Mouse (Mus musculus): ENCODE data around the gene Foxo1. TPM values are rescaled to one million over a fixed set of nuclear protein-coding genes. Genes with fewer than 3 reads are reported as not detected.

The Foxo1 gene
- polyA plus RNA-seq, 1 experiment from 2014 or later, result 4.6 TPM

DNA sequence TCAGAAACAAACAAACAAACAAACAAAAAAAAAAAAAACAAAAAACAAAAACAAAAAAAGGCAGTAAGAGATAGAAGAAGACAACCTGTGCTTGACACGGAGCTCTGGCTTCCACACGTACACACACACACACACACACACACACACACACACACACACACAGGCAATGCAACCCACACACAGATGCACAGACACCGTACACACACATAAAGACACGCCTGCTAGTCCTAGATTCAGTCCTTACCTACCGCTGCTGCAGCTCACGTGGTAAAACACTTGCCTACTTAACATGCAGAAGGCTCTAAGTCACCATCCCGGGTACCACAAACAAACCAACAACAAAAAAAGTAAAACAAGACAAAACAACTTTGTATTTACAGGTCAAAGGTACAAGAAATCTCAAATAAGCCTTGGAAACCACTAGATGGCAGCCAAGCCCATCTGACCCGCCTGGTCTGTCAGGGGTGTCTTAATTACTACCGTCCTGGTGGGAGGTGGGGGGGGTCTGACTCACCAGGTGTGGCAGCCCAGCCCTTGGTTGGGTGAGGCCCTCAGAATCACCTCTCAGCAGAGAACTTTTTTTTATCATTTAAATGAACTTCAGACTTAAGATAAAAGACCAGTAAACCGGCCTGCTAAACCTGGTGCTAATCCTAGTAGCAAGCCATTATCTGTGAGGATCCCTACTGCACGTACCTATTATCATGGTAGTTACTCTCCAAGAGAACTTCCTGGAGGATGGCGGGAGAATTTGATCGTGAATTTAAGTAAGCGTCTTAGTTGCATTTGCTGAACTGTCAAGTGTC lies 14.3 kb upstream of the Foxo1 start:
- Histone ChIP-seq H3K9me3 (ENCODE audit: control insufficient read depth) (no peaks in the 10 kb centered on the region), H3K4me2 (replicated peaks; ENCODE audit: low read depth) (no peak overlapping the region), H3K4me3 (ENCODE audit: low read depth, low read length) (no peak overlapping the region), H3K9ac (ENCODE audit: low read depth, low read length) (no peak overlapping the region), H3K27me3 (replicated peaks; ENCODE audit: control insufficient read depth, insufficient read depth, low read length) (no peaks in the 10 kb centered on the region), H3K36me3 (ENCODE audit: control insufficient read depth, insufficient read depth) (no peaks in the 10 kb centered on the region), H3K27ac (ENCODE audit: low read depth, low read length) (no peak overlapping the region), H3K4me1 (replicated peaks; ENCODE audit: control insufficient read depth, insufficient read depth, low read length) (no peaks in the 10 kb centered on the region)
- 18% methylated on average over 14 of the region's 14 CpGs for WGBS
- peak; percentile 96 for ATAC-seq
- TF ChIP-seq CTCF (IDR thresholded peaks at IDR 0.05; ENCODE audit: low read depth), result peak; percentile 84

DNA sequence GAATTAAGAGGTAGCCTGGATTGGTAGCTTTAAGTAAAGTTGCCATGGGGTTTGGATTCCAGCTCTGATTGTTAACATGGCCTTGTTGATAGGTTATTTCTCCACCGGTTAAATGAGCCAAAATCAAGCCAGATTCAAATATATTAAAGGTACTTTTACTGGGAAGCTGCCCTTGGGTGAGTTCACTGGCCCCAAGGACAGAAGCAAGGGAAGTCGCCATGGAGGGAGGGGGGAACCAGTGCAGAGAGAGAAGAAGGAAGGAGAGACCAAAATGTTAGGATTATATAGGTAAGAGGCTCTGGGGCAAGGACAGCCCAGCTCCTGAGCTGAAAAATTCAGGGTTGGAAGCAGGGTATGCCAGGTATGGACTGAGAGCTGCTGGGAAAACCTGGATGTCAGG lies 13.6 kb upstream of the Foxo1 start:
- no peaks in the 10 kb centered on the region for H3K36me3 ChIP-seq (ENCODE audit: control insufficient read depth, insufficient read depth)
- no peak overlapping the region for H3K27ac ChIP-seq (ENCODE audit: low read depth, low read length)
- H3K9ac ChIP-seq (ENCODE audit: low read depth, low read length), result no peak overlapping the region
- no peak overlapping the region for H3K4me2 ChIP-seq (replicated peaks; ENCODE audit: low read depth)
- no peak for TF ChIP-seq CTCF (IDR thresholded peaks at IDR 0.05; ENCODE audit: low read depth)
- no peaks in the 10 kb centered on the region for H3K9me3 ChIP-seq (ENCODE audit: control insufficient read depth)
- H3K4me1 ChIP-seq (replicated peaks; ENCODE audit: control insufficient read depth, insufficient read depth, low read length), result no peaks in the 10 kb centered on the region
- 0 out of 2 replicates have a peak, but pooled peaks cover 3% of the 10 kb centered on the region for H3K27me3 ChIP-seq (replicated peaks; ENCODE audit: control insufficient read depth, insufficient read depth, low read length)
- no peak for ATAC-seq
- H3K4me3 ChIP-seq (ENCODE audit: low read depth, low read length), result no peak overlapping the region
- WGBS, result 16% methylated on average over 2 of the region's 2 CpGs

DNA sequence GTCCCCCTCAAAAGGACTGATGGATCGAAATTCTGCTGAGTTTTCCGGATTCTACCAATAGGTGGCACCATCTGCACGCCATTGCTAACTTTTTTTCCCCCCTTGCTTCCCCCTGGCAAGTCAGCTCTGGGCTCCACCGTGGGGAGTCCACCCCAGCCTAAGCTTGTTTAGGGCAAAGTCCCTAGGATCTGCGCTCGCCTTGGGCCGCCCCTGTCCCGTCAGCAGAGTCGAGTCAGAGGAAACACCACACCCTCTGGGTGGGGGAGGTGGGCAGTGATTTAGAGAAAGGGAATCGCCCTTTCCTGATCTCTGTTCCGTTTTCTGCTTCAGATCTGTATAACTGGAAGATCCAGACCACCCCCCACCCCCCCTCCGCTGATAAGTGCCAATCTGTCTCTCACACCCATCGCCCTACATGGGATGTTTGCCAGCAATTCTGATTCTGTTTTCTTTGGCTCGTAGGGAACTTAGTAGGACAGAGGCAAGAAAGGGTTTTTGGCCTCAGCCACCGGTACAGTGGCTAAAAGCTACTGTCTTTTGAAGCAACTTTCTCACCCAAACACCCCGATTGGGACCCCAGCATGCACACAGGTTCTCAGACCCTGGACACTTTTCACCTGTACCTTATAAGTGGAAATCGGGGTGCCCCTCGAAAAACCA lies 10.2 kb upstream of the Foxo1 start:
- Histone ChIP-seq H3K36me3 (ENCODE audit: control insufficient read depth, insufficient read depth) (no peaks in the 10 kb centered on the region), H3K9ac (ENCODE audit: low read depth, low read length) (no peak overlapping the region), H3K4me2 (replicated peaks; ENCODE audit: low read depth) (peak overlapping the region; percentile 68), H3K4me3 (ENCODE audit: low read depth, low read length) (peak overlapping the region; percentile 21), H3K9me3 (ENCODE audit: control insufficient read depth) (no peaks in the 10 kb centered on the region), H3K27ac (ENCODE audit: low read depth, low read length) (no peak overlapping the region), H3K27me3 (replicated peaks; ENCODE audit: control insufficient read depth, insufficient read depth, low read length) (0 out of 2 replicates have a peak, but pooled peaks cover 5% of the 10 kb centered on the region), H3K4me1 (replicated peaks; ENCODE audit: control insufficient read depth, insufficient read depth, low read length) (no peaks in the 10 kb centered on the region)
- 0 out of 2 replicates have a peak, but pooled peaks have one; percentile 35 for ATAC-seq
- peak; percentile 86 for TF ChIP-seq CTCF (IDR thresholded peaks at IDR 0.05; ENCODE audit: low read depth)
- 12% methylated on average over 18 of the region's 18 CpGs for WGBS

DNA sequence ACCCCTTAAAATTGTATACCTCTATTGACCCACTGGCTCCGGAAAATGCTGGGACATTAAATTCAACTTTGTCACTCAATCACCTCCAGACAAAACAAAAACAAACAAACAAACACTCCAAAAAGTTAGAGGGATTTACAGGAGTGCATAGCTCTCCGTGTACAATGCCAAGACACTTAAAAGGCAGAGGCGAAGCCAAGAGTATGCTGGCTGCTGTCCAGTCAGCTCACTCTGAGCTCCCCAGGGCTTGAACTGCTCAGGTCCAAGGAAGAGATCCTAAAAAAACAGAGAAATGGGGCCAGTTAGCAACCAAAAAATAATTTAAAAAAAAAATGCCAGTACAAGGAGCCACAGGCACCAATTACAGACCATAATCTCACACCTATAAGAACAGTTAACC lies 9.6 kb upstream of the Foxo1 start:
- H3K4me2 ChIP-seq (replicated peaks; ENCODE audit: low read depth), result no peak overlapping the region

DNA sequence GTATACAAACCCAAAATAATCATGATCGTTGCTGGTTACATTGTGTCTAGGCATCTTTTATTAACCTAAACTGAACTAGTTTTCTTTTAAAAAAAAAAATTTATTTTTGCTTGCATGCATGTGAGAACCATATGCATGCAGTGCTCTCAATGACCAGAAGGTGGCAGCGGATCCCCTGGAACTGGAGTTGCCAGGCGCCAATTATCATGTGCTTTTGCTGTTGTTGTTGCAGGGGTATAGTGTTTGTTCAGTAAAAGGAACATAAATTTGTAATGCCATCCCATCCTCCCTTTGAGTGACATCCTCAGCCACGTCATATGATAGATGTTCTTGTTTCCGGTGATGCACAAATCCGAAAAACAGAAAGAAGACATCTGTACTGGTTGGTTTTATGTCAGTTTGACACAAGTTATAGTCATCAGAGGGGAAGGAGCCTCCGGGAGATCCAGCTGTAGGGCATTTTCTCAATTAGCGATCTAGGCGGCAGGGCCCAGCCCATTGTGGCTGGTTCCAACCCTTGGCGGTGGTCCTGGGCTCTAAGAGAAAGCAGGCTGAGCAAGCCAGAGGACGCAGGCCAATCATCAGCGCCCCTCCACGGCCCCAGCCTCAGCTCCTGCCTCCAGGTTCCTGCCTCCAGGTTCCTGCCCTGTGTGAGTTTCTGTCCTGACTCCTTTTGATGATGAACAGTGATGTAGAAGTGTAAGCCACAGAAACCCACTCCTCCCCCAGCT lies 5.5 kb upstream of the Foxo1 start:
- no peaks in the 10 kb centered on the region for H3K4me1 ChIP-seq (replicated peaks; ENCODE audit: control insufficient read depth, insufficient read depth, low read length)
- no peak overlapping the region for H3K9ac ChIP-seq (ENCODE audit: low read depth, low read length)
- H3K9me3 ChIP-seq (ENCODE audit: control insufficient read depth), result no peaks in the 10 kb centered on the region
- H3K4me3 ChIP-seq (ENCODE audit: low read depth, low read length), result no peak overlapping the region
- H3K4me2 ChIP-seq (replicated peaks; ENCODE audit: low read depth), result no peak overlapping the region
- WGBS, result 50% methylated on average over 13 of the region's 13 CpGs
- TF ChIP-seq CTCF (IDR thresholded peaks at IDR 0.05; ENCODE audit: low read depth), result peak; percentile 95
- no peak overlapping the region for H3K27ac ChIP-seq (ENCODE audit: low read depth, low read length)
- no peaks in the 10 kb centered on the region for H3K36me3 ChIP-seq (ENCODE audit: control insufficient read depth, insufficient read depth)
- 0 out of 2 replicates have a peak, but pooled peaks cover 5% of the 10 kb centered on the region for H3K27me3 ChIP-seq (replicated peaks; ENCODE audit: control insufficient read depth, insufficient read depth, low read length)
- no peak for ATAC-seq

More for the DNA sequence above, 9.6 kb upstream of the Foxo1 start:
- Histone ChIP-seq H3K27me3 (replicated peaks; ENCODE audit: control insufficient read depth, insufficient read depth, low read length) (0 out of 2 replicates have a peak, but pooled peaks cover 5% of the 10 kb centered on the region), H3K27ac (ENCODE audit: low read depth, low read length) (no peak overlapping the region), H3K36me3 (ENCODE audit: control insufficient read depth, insufficient read depth) (no peaks in the 10 kb centered on the region), H3K4me3 (ENCODE audit: low read depth, low read length) (no peak overlapping the region), H3K9ac (ENCODE audit: low read depth, low read length) (no peak overlapping the region), H3K9me3 (ENCODE audit: control insufficient read depth) (no peaks in the 10 kb centered on the region), H3K4me1 (replicated peaks; ENCODE audit: control insufficient read depth, insufficient read depth, low read length) (no peaks in the 10 kb centered on the region)
- ATAC-seq, result no peak
- no peak for TF ChIP-seq CTCF (IDR thresholded peaks at IDR 0.05; ENCODE audit: low read depth)
- WGBS, result 42% methylated on average over 3 of the region's 3 CpGs

DNA sequence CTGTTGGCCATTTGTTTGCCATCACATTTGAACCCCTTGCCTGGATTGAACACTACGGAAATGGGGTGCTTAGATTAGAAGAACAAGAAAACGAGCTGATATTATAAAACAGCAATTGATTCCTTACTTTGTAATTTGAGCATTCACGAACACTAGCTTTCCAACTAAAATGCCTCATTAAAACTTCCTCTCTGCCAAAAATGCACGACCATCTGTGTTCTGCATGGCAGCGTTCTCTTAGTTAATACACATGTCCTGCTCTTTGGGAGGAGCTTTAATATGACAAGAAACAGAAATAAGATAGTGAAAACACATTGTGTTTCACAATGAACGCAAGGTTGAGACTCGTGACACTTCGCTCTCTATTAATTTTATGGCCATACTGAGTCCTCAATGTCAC lies 3.8 kb upstream of the Foxo1 start:
- Histone ChIP-seq H3K27ac (ENCODE audit: low read depth, low read length) (no peak overlapping the region), H3K4me3 (ENCODE audit: low read depth, low read length) (no peak overlapping the region), H3K9ac (ENCODE audit: low read depth, low read length) (no peak overlapping the region), H3K4me1 (replicated peaks; ENCODE audit: control insufficient read depth, insufficient read depth, low read length) (no peaks in the 10 kb centered on the region), H3K9me3 (ENCODE audit: control insufficient read depth) (no peaks in the 10 kb centered on the region), H3K4me2 (replicated peaks; ENCODE audit: low read depth) (no peak overlapping the region), H3K36me3 (ENCODE audit: control insufficient read depth, insufficient read depth) (no peaks in the 10 kb centered on the region), H3K27me3 (replicated peaks; ENCODE audit: control insufficient read depth, insufficient read depth, low read length) (0 out of 2 replicates have a peak, but pooled peaks cover 3% of the 10 kb centered on the region)
- 78% methylated on average over 8 of the region's 8 CpGs for WGBS
- TF ChIP-seq CTCF (IDR thresholded peaks at IDR 0.05; ENCODE audit: low read depth), result no peak
- no peak for ATAC-seq

All from intestine, postnatal 0 days (tissue).